Mouse (Mus musculus) kidney, adult 2 months (tissue): ENCODE data around the gene Tcf25.

Experiments used
- CTCF ChIP-seq: fragments of 200-500 bp; conservative IDR thresholded peaks from 2 replicates; pipeline ENCODE4 v1.5.1; 2011; ENCODE audit warnings: low read depth, mild to moderate bottlenecking, control low read depth, low read length, moderate library complexity, mixed read lengths; ENCODE audit not compliant: insufficient read depth, insufficient read length
- POLR2A ChIP-seq: fragments of 200-500 bp; IDR thresholded peaks from one replicate; pipeline ENCODE4 v1.6.1; 2011; ENCODE audit warnings: low read depth, low read length, control low read depth

DNA sequence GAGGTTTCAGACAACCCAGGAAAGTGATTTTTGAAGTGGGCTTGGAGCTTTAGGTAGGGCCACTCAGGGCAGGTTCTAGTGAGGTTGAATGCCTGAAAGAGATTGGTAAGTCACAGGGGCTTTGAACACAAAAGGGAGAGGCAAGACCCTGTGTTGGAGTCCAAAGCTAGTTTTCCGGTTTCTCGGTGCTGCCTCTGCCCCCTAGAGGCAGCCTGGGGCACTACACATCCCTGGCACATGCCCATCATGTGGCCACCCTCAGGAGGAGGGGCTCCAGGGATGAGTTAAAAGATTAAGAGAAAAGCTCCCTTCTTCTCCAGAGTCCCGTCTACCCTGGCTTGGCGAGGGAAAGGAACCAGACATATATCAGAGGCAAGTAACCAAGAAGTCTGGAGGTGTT is 33.2 kb downstream of the Tcf25 start, which contains the start of gene Mc1r:
- TF ChIP-seq CTCF (peak; percentile 80), POLR2A (no peak)
